Mouse (Mus musculus) testis, postnatal 14 days (tissue): ENCODE data around the gene Aoc1.
"Not testable (repeated sequence)": the region's sequence is repeated elsewhere in the genome, so short reads cannot be mapped to it uniquely, and the experiment has no call there.

ENCODE experiments used
- DNase-seq: peaks from one replicate; pipeline ENCODE4 v3.0.0; 2021; ENCODE audit warnings: low spot score

Aoc1 gene

GRCm38 (mm10) chr6:48861616-48862280, 10.9 kb upstream of the Aoc1 start:
- no peak for DNase-seq

GRCm38 (mm10) chr6:48862816-48863215, 9.9 kb upstream of the Aoc1 start:
- DNase-seq = no peak

GRCm38 (mm10) chr6:48863488-48863887, 9.2 kb upstream of the Aoc1 start:
- no peak for DNase-seq

- DNase-seq = no peak
Observed at GRCm38 (mm10) chr6:48864181-48864580, 8.5 kb upstream of the Aoc1 start.

GRCm38 (mm10) chr6:48864723-48865122, 8.0 kb upstream of the Aoc1 start:
- DNase-seq = no peak

GRCm38 (mm10) chr6:48865152-48865745, 7.4 kb upstream of the Aoc1 start:
- no peak for DNase-seq

- not testable (repeated sequence) for DNase-seq
Observed at GRCm38 (mm10) chr6:48866355-48866950, 6.2 kb upstream of the Aoc1 start.

- no peak for DNase-seq
Observed at GRCm38 (mm10) chr6:48867158-48867557, 5.5 kb upstream of the Aoc1 start.

- no peak for DNase-seq
Observed at GRCm38 (mm10) chr6:48869774-48870173, 2.9 kb upstream of the Aoc1 start.

- no peak for DNase-seq
Observed at GRCm38 (mm10) chr6:48874576-48874975, 1.9 kb downstream of the Aoc1 start.

- no peak for DNase-seq
Observed at GRCm38 (mm10) chr6:48875515-48875914, 2.8 kb downstream of the Aoc1 start.

- DNase-seq = no peak
Observed at GRCm38 (mm10) chr6:48876510-48877135, 3.9 kb downstream of the Aoc1 start.

- DNase-seq = no peak
Observed at GRCm38 (mm10) chr6:48894203-48894602, 21.5 kb downstream of the Aoc1 start.

GRCm38 (mm10) chr6:48894938-48895818, 22.5 kb downstream of the Aoc1 start:
- no peak for DNase-seq

GRCm38 (mm10) chr6:48895941-48896340, 23.2 kb downstream of the Aoc1 start:
- DNase-seq = no peak

GRCm38 (mm10) chr6:48896956-48897355, 24.3 kb downstream of the Aoc1 start:
- DNase-seq = no peak

GRCm38 (mm10) chr6:48901316-48901715, 28.6 kb downstream of the Aoc1 start:
- DNase-seq = not testable (repeated sequence)

- no peak for DNase-seq
Observed at GRCm38 (mm10) chr6:48902511-48903406, 30.1 kb downstream of the Aoc1 start.

- DNase-seq = no peak
Observed at GRCm38 (mm10) chr6:48903437-48903836, 30.7 kb downstream of the Aoc1 start.

- DNase-seq = no peak
Observed at GRCm38 (mm10) chr6:48905606-48906005, 32.9 kb downstream of the Aoc1 start.

GRCm38 (mm10) chr6:48906371-48906770, 33.7 kb downstream of the Aoc1 start:
- DNase-seq = no peak
